Mouse (Mus musculus): Measurements from ENCODE around the gene Zfp628.

GRCm38 (mm10) chr7:4923586-4924364 lies 8.8 kb downstream of the Zfp628 start:
- TF ChIP-seq SMC3 (IDR thresholded peaks at IDR 0.05; ENCODE audit: low read depth, low read length): no peak
- no peak for TF ChIP-seq GABPA (IDR thresholded peaks at IDR 0.05; ENCODE audit: low read depth, low read length)
- TF ChIP-seq CTCF (IDR thresholded peaks at IDR 0.05 in 2 of 3, conservative IDR thresholded peaks at IDR 0.05 in 1 of 3; ENCODE audit: control insufficient read depth in 1 of 3, insufficient read depth in 1 of 3, low read depth in 2 of 3, low read length in 3 of 3, poor library complexity in 1 of 3, severe bottlenecking in 1 of 3): no peak
- no peak for TF ChIP-seq KAT2A (conservative IDR thresholded peaks at IDR 0.05; ENCODE audit: low read depth, low read length)

Measured in MEL (cell line).